Mouse (Mus musculus) stomach, embryonic 14.5 days (tissue): ENCODE data around the gene Polr3h. TPM values are rescaled to one million over a fixed set of nuclear protein-coding genes. Genes with fewer than 3 reads are reported as not detected.

Experiments used
- ATAC-seq: fragments of 200-750 bp; cut with Nextera tagmentation; 2 replicates; pipeline ENCODE4 v1.8.0; 2017; ENCODE audit warnings: low read depth, moderate TSS enrichment; ENCODE audit not compliant: insufficient number of reproducible peaks, insufficient read depth, low FRiP score
- H3K27ac ChIP-seq: fragments of 300-500 bp; sonication (generic); 2 replicates; pipeline ENCODE4 v1.5.1; 2014; ENCODE audit warnings: mild to moderate bottlenecking, low read length, moderate library complexity, mixed read lengths
- H3K27me3 ChIP-seq: fragments of 300-500 bp; sonication (generic); 2 replicates; pipeline ENCODE4 v1.6.1; 2014; ENCODE audit warnings: low read length, control low read depth, mixed read lengths; ENCODE audit not compliant: control insufficient read depth, insufficient read depth
- H3K36me3 ChIP-seq: fragments of 300-500 bp; sonication (generic); 2 replicates; pipeline ENCODE4 v1.6.1; 2014; ENCODE audit warnings: mild to moderate bottlenecking, control low read depth, low read length, moderate library complexity, mixed read lengths; ENCODE audit not compliant: control insufficient read depth, insufficient read depth
- H3K4me1 ChIP-seq: fragments of 300-500 bp; sonication (generic); 2 replicates; pipeline ENCODE4 v1.6.1; 2014; ENCODE audit warnings: low read length, control low read depth, mixed read lengths; ENCODE audit not compliant: control insufficient read depth, insufficient read depth
- H3K4me2 ChIP-seq: fragments of 300-500 bp; sonication (generic); replicated peaks from 2 replicates; pipeline ENCODE4 v1.6.1; 2014; ENCODE audit warnings: low read depth, low read length, control low read depth
- H3K4me3 ChIP-seq: fragments of 300-500 bp; sonication (generic); 2 replicates; pipeline ENCODE4 v1.5.1; 2014; ENCODE audit warnings: low read depth, low read length, control low read depth
- H3K9ac ChIP-seq: fragments of 300-500 bp; sonication (generic); replicated peaks from 2 replicates; pipeline ENCODE4 v1.6.1; 2014; ENCODE audit warnings: low read depth, mild to moderate bottlenecking, control low read depth, low read length, moderate library complexity, mixed read lengths
- H3K9me3 ChIP-seq: fragments of 300-500 bp; sonication (generic); 2 replicates; pipeline ENCODE4 v1.6.1; 2016; ENCODE audit warnings: low read depth, low read length, control low read depth; ENCODE audit not compliant: control insufficient read depth
- WGBS: fragments of 180-500 bp; shearing (Covaris S2); extraction: QIAGEN DNeasy Blood & Tissue Kit; methylation state at CpG from one replicate; pipeline ENCODE4 v1.1.7; 2014; 5-methylcytosine and 5-hydroxymethylcytosine counted together
- polyA plus RNA-seq: library from polyadenylated mRNA; unstranded; fragments of >200 nt; fragmentation: Nextera tagmentation; extraction: Ambion mirVana; gene quantifications from 2 replicates; pipeline ENCODE4 v1.2.1, GENCODE M21; 2014

Gene Polr3h
- polyA plus RNA-seq, 1 experiment from 2014 or later: 68.0 TPM

DNA sequence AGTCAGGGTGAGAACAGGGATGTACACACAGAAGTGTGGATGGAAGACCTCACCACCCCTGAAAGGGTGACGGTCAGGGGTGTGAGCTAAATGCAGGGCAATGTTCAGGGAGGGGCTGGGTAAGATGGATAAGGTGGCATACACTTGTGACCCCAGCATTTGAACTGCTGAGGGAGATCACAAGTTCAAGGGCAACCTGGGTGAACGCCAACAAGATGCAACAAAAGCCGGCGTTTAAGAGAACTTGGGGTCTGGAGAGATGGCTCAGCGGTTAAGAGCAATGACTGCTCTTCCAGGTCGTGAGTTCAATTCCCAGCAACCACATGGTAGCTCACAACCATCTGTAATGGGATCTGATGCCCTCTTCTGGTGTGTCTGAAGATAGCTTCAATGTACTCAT, 28.7 kb upstream of the Polr3h start:
- no peak overlapping the region for H3K27ac ChIP-seq
- no peak overlapping the region for H3K4me3 ChIP-seq
- H3K36me3 ChIP-seq: peaks cover 14% of the 10 kb centered on the region
- no peak overlapping the region for H3K9ac ChIP-seq
- H3K4me2 ChIP-seq: no peak overlapping the region
- no peaks in the 10 kb centered on the region for H3K4me1 ChIP-seq
- 93% methylated on average over 6 of the region's 6 CpGs for WGBS
- no peaks in the 10 kb centered on the region for H3K9me3 ChIP-seq
- ATAC-seq: no peak
- H3K27me3 ChIP-seq: no peaks in the 10 kb centered on the region

- H3K9ac ChIP-seq: no peak overlapping the region
- no peak overlapping the region for H3K27ac ChIP-seq
- H3K4me1 ChIP-seq: no peaks in the 10 kb centered on the region
- H3K36me3 ChIP-seq: peaks cover 14% of the 10 kb centered on the region
- no peaks in the 10 kb centered on the region for H3K27me3 ChIP-seq
- WGBS: 96% methylated on average over 9 of the region's 9 CpGs
- H3K4me3 ChIP-seq: no peak overlapping the region
- no peak for ATAC-seq
- no peaks in the 10 kb centered on the region for H3K9me3 ChIP-seq
- no peak overlapping the region for H3K4me2 ChIP-seq
Observed at GRCm38 (mm10) chr15:81954151-81954583, 28.1 kb upstream of the Polr3h start.

GRCm38 (mm10) chr15:81952310-81952709, 26.3 kb upstream of the Polr3h start:
- WGBS: 82% methylated on average over 4 of the region's 4 CpGs
- Histone ChIP-seq H3K36me3 (peaks cover 14% of the 10 kb centered on the region), H3K4me3 (no peak overlapping the region), H3K4me2 (no peak overlapping the region), H3K9me3 (no peaks in the 10 kb centered on the region), H3K4me1 (no peaks in the 10 kb centered on the region), H3K9ac (no peak overlapping the region), H3K27me3 (no peaks in the 10 kb centered on the region), H3K27ac (no peak overlapping the region)
- ATAC-seq: no peak

DNA sequence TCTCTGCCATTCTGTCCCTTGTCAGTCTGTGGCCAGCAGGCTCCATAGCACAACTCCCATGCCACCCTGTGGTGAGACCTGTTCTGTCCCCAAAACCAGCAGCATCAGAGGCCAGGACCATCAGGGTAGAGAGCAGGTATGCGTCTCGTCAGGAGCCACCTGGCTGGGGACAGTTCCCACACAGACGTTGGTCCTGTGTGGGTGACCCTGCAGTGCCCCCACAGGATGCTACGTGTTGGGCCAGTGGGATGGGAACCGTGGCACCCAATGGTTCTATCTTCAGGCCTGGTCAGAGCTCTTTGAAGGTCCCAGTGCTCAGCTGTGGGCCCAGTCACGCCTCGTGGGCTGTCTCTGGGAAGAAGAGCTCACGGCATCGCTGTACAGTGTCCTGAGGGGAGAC, 25.1 kb upstream of the Polr3h start:
- Histone ChIP-seq H3K4me1 (no peaks in the 10 kb centered on the region), H3K36me3 (peaks cover 14% of the 10 kb centered on the region), H3K9ac (no peak overlapping the region), H3K4me2 (no peak overlapping the region), H3K27me3 (no peaks in the 10 kb centered on the region), H3K4me3 (no peak overlapping the region), H3K9me3 (no peaks in the 10 kb centered on the region), H3K27ac (no peak overlapping the region)
- no peak for ATAC-seq
- WGBS: 80% methylated on average over 9 of the region's 9 CpGs

GRCm38 (mm10) chr15:81950716-81951115, 24.7 kb upstream of the Polr3h start:
- no peak overlapping the region for H3K4me3 ChIP-seq
- no peaks in the 10 kb centered on the region for H3K4me1 ChIP-seq
- peaks cover 14% of the 10 kb centered on the region for H3K36me3 ChIP-seq
- WGBS: 65% methylated on average over 5 of the region's 5 CpGs
- H3K4me2 ChIP-seq: no peak overlapping the region
- no peak for ATAC-seq
- H3K9me3 ChIP-seq: no peaks in the 10 kb centered on the region
- no peaks in the 10 kb centered on the region for H3K27me3 ChIP-seq
- no peak overlapping the region for H3K27ac ChIP-seq
- H3K9ac ChIP-seq: no peak overlapping the region

DNA sequence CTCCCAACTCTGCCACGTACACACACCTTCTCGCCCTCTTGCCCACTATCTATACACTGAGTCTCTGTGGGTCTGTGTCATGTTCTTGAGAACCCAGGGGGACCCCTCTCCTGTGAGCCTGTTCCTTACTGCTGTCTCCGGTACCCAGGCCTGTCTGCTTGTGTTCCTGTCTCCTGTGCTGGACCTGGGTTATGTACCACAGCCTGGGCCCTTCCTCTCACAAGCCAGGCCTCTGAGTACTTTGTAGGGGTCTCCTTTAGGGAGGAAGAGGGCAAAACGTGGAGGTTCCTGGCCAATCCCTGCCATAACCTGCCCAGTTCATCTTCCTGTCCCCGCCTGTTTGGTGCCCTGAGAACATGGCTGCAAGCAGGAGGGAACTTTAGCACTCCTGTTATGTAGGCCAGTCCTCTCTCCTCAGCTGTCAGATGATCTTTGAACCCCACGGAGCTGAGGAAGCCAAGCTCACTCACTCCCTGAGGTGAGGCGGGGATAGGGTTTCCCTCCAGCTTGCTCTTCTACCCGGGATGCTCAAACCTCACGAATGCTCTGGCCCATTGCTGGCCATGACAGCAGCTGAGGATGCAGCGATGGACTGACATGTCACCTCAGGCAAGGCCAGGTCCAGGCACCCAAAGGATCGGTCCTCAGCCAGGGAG, 23.6 kb upstream of the Polr3h start:
- no peak for ATAC-seq

DNA sequence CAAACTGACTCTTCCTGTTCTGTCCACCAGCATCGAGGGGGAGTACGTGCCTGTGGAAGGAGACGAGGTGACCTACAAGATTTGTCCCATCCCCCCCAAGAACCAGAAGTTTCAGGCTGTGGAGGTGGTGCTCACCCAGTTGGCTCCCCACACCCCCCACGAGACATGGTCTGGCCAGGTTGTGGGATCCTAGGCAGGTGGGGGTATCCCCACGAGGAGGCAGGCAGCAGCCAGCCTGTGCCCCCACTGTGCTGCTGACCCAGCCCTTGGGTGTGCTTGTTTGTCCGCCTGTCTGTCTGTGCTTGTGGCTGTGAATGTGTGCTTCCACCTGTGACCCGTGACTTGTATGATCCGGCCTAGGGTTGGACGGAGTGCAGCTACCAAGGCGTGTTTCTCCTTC, 23.0 kb upstream of the Polr3h start:
- 86% methylated on average over 10 of the region's 10 CpGs for WGBS
- H3K27ac ChIP-seq: no peak overlapping the region
- H3K9me3 ChIP-seq: no peaks in the 10 kb centered on the region
- H3K4me3 ChIP-seq: no peak overlapping the region
- ATAC-seq: no peak
- H3K4me1 ChIP-seq: no peaks in the 10 kb centered on the region
- H3K27me3 ChIP-seq: no peaks in the 10 kb centered on the region
- peaks cover 8% of the 10 kb centered on the region; the same call in 1 of the 2 replicates for H3K36me3 ChIP-seq
- no peak overlapping the region for H3K9ac ChIP-seq
- H3K4me2 ChIP-seq: no peak overlapping the region

More for the DNA sequence above, 23.6 kb upstream of the Polr3h start:
- no peak overlapping the region for H3K4me2 ChIP-seq
- no peak overlapping the region for H3K9ac ChIP-seq
- no peaks in the 10 kb centered on the region for H3K27me3 ChIP-seq
- no peaks in the 10 kb centered on the region for H3K9me3 ChIP-seq
- 70% methylated on average over 11 of the region's 11 CpGs for WGBS
- peaks cover 8% of the 10 kb centered on the region for H3K36me3 ChIP-seq
- no peaks in the 10 kb centered on the region for H3K4me1 ChIP-seq
- H3K4me3 ChIP-seq: no peak overlapping the region
- no peak overlapping the region for H3K27ac ChIP-seq

DNA sequence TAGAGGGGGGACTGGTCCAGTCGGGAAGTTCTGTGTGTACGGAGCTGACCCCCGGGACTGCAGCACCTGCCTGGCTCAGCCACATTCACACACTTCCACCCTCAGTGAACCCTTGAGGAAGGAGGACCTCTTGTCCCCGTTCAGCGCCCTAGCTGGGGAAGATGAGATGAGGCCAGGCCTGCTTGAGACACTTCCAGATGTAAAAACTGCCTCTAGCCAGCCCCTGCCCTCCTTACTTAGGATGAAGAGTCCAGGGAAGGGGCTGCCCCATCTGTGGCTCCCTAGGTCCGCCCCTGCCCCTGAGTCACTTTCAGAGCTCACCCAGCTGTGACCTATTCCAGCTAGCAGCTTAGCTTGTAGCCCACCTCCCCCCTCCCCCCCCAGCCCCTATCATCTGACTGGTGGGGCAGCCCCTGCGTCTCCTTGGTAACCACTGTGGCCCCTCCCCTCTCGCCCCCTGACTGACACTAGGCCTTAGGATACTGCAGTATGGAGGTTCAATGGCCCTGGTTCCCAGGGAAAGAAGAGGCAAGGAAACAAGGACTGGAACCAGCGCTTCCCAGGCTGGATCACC, 17.2 kb upstream of the Polr3h start:
- no peak overlapping the region for H3K4me2 ChIP-seq
- no peak for ATAC-seq
- H3K27ac ChIP-seq: no peak overlapping the region

GRCm38 (mm10) chr15:81941010-81941409, 15.0 kb upstream of the Polr3h start:
- Histone ChIP-seq H3K27ac (no peak overlapping the region), H3K27me3 (no peaks in the 10 kb centered on the region), H3K4me3 (no peak overlapping the region), H3K9me3 (no peaks in the 10 kb centered on the region), H3K36me3 (no peaks in the 10 kb centered on the region), H3K9ac (no peak overlapping the region), H3K4me1 (peaks cover 12% of the 10 kb centered on the region; the same call in 1 of the 2 replicates), H3K4me2 (no peak overlapping the region)
- ATAC-seq: no peak
- 90% methylated on average over 2 of the region's 2 CpGs for WGBS

More for the DNA sequence above, 17.2 kb upstream of the Polr3h start:
- no peaks in the 10 kb centered on the region for H3K36me3 ChIP-seq
- H3K9me3 ChIP-seq: no peaks in the 10 kb centered on the region
- no peaks in the 10 kb centered on the region for H3K27me3 ChIP-seq
- 22% methylated on average over 9 of the region's 9 CpGs for WGBS
- no peaks in the 10 kb centered on the region for H3K4me1 ChIP-seq
- H3K9ac ChIP-seq: no peak overlapping the region
- H3K4me3 ChIP-seq: no peak overlapping the region
